ENCODE assay signal across 19 mouse cellular contexts in genomic region chr4:126605751-126606150, GRCm38 (mm10). TPM values are rescaled to one million over a fixed set of nuclear protein-coding genes. Genes with fewer than 3 reads are reported as not detected.
"Had no signal": no experiment of that assay in that cellular context is flagged by ENCODE, and none has a peak within 500 bp of the region (broad histone marks: within the 10 kb centered on the region; RNA-seq: fewer than 3 reads in every experiment).

No protein-coding gene starts in this region.

- H3K27ac ChIP-seq: liver, embryonic 14.5 days; midbrain, embryonic 10.5 days; midbrain, embryonic 12.5 days; neural tube, embryonic 13.5 days; neural tube, embryonic 15.5 days had no signal

- H3K9me3 ChIP-seq: midbrain, embryonic 10.5 days; midbrain, embryonic 12.5 days; neural tube, embryonic 13.5 days; neural tube, embryonic 15.5 days had no signal

- H3K9ac ChIP-seq: liver, embryonic 14.5 days; lung, embryonic 14.5 days; midbrain, embryonic 12.5 days; neural tube, embryonic 13.5 days; neural tube, embryonic 15.5 days had no signal

- DNase-seq: lung, adult 18-20 months; lung, embryonic 14.5 days; lung, postnatal 10 days; lung, postnatal 4 days; midbrain, embryonic 14.5 days; retina, postnatal 1 day; right cerebral cortex, adult 18-20 months; right cerebral cortex, postnatal 25 days; right cerebral cortex, postnatal 4 days; spleen, adult 18-20 months; thymus, adult 2 months had no signal

- H3K4me3 ChIP-seq: midbrain, embryonic 10.5 days; midbrain, embryonic 12.5 days; myocyte; neural tube, embryonic 13.5 days; neural tube, embryonic 15.5 days had no signal

- ATAC-seq: midbrain, embryonic 16.5 days had no signal

- H3K27me3 ChIP-seq: neural tube, embryonic 15.5 days had no signal

- H3K36me3 ChIP-seq: midbrain, embryonic 10.5 days; midbrain, embryonic 12.5 days; neural tube, embryonic 13.5 days; neural tube, embryonic 15.5 days had no signal

- H3K4me2 ChIP-seq: lung, embryonic 14.5 days; midbrain, embryonic 12.5 days; neural tube, embryonic 13.5 days; neural tube, embryonic 15.5 days had no signal

RNA-seq across cellular contexts. Expression of gene 5730409E04Rik, which starts 3.9 kb away (rescaled TPM):
- total RNA-seq: megakaryocyte-erythroid progenitor cell, adult 5-6 weeks had no signal
